In the genomic region with DNA sequence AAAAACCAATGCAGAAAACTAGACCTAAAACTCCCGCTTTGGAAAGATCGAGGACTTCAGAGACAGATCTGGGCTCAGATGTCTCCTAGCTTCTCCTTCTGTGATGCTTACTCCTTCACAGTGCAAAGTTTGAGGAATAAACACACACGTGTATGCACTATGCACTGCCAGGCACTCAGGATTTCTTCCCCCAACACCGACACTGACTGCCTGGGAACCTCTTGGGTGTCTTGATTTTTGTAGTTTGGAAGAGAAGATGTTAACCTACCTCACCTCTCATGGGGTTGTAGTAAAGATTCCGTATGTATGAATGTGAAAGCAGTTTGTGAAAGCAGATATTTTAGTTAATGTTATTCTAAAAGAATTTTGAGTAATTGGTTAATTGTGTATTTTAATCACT, we compare ENCODE assay signal across 21 mouse cellular contexts. TPM values are rescaled to one million over a fixed set of nuclear protein-coding genes. Genes with fewer than 3 reads are reported as not detected.
DNase-seq lines count a peak whose midpoint lies in the region; ATAC-seq and TF ChIP-seq lines count a peak whose summit lies in the region.
"Had no signal": no experiment of that assay in that cellular context is flagged by ENCODE, and none has a peak within 500 bp of the region (broad histone marks: within the 10 kb centered on the region; RNA-seq: fewer than 3 reads in every experiment).

No protein-coding gene starts in this region.

- H3K4me3 ChIP-seq in layer of hippocampus, adult 2 months: no peak overlapping the region
- H3K4me3 ChIP-seq in midbrain, embryonic 11.5 days (ENCODE audit: low read depth, low read length): no peak overlapping the region
- H3K4me3 ChIP-seq in midbrain, embryonic 10.5 days: no peak overlapping the region

- H3K27ac ChIP-seq in layer of hippocampus, adult 2 months: peak overlapping the region; percentile 84; the same call in 1 of the 2 replicates
- no peak overlapping the region for H3K27ac ChIP-seq in midbrain, embryonic 11.5 days (ENCODE audit: low read depth, low read length)
- H3K27ac ChIP-seq in midbrain, embryonic 10.5 days (replicated peaks): no peak overlapping the region

- no peak for TF ChIP-seq CTCF in layer of hippocampus, adult 2 months (conservative IDR thresholded peaks at IDR 0.05)

- H3K9me3 ChIP-seq in midbrain, embryonic 11.5 days (ENCODE audit: control insufficient read depth, low read length): no peaks in the 10 kb centered on the region
- H3K9me3 ChIP-seq in midbrain, embryonic 10.5 days (replicated peaks): no peaks in the 10 kb centered on the region
- H3K9me3 ChIP-seq: G1E had no signal

- peak; percentile 70 for DNase-seq in heart, adult 11 months
- no peak for DNase-seq in heart, adult 18-20 months
- no peak for DNase-seq in layer of hippocampus, adult 2 months (ENCODE audit: low spot score in 2 of 2)
- no peak for DNase-seq in layer of hippocampus, adult 9-11 months
- DNase-seq in midbrain, embryonic 11.5 days (ENCODE audit: low spot score, missing footprints): peak; percentile 80
- DNase-seq in midbrain, embryonic 10.5 days (ENCODE audit: low spot score): no peak
- DNase-seq: adrenal gland, adult 2 months; adrenal gland, adult 8-10 months; adrenal gland, postnatal 10 days; adrenal gland, postnatal 14 days; adrenal gland, postnatal 25 days; adrenal gland, postnatal 36 days; B cell, adult 2 months; cerebellum, adult 11 months; cerebellum, adult 11-12 months; cerebellum, adult 18-20 months had no signal

- H3K36me3 ChIP-seq in midbrain, embryonic 11.5 days (ENCODE audit: control insufficient read depth, insufficient read depth, low read length): peaks cover 2% of the 10 kb centered on the region; the same call in 1 of the 2 replicates
- H3K36me3 ChIP-seq in midbrain, embryonic 10.5 days: peaks cover 47% of the 10 kb centered on the region

- H3K27me3 ChIP-seq in midbrain, embryonic 11.5 days (ENCODE audit: control insufficient read depth, insufficient read depth, low read length): no peaks in the 10 kb centered on the region
- no peaks in the 10 kb centered on the region for H3K27me3 ChIP-seq in midbrain, embryonic 10.5 days (ENCODE audit: low read depth, poor library complexity, severe bottlenecking)
- H3K27me3 ChIP-seq: CH12.LX, Patski had no signal

- no peak overlapping the region for H3K4me2 ChIP-seq in midbrain, embryonic 11.5 days

- H3K9ac ChIP-seq in midbrain, embryonic 11.5 days (ENCODE audit: low read length): no peak overlapping the region

- 87% methylated on average over 5 of the region's 5 CpGs for WGBS in midbrain, embryonic 11.5 days
- WGBS in midbrain, embryonic 10.5 days: 91% methylated on average over 5 of the region's 5 CpGs

- no peaks in the 10 kb centered on the region for H3K4me1 ChIP-seq in midbrain, embryonic 11.5 days (ENCODE audit: control insufficient read depth, insufficient read depth, low read length)
- H3K4me1 ChIP-seq in midbrain, embryonic 10.5 days: no peaks in the 10 kb centered on the region

- ATAC-seq in midbrain, embryonic 11.5 days (ENCODE audit: low FRiP score): no peak
- ATAC-seq: activated CD4-positive, CD25-positive, alpha-beta regulatory T cell, adult 4 months; CD4-positive, CD25-positive, alpha-beta regulatory T cell, adult 4 months; Patski had no signal

RNA-seq across cellular contexts. Expression of gene Ap3m1, which starts 34.4 kb away (rescaled TPM):
- 10 to 100 TPM; 48.1 to 48.8 TPM for total RNA-seq in heart, adult 18-20 months (2021)
- total RNA-seq in layer of hippocampus, adult 2 months (2021): 10 to 100 TPM; 67.0 to 70.9 TPM
- 143 and 159 TPM in 2 replicates for polyA plus RNA-seq in midbrain, embryonic 11.5 days (2014; fragmentation: Nextera tagmentation; extraction: Ambion mirVana)
- polyA plus RNA-seq in midbrain, embryonic 10.5 days (2016; fragmentation: Nextera tagmentation; extraction: Ambion mirVana): 108 and 122 TPM in 2 replicates

RNA-seq across cellular contexts. Expression of gene Adk, which starts 34.5 kb away (rescaled TPM):
- 100 to 1,000 TPM; 228 to 242 TPM for total RNA-seq in heart, adult 18-20 months (2021)
- total RNA-seq in layer of hippocampus, adult 2 months (2021): 10 to 100 TPM; 62.5 to 72.3 TPM
- polyA plus RNA-seq in midbrain, embryonic 11.5 days (2014; fragmentation: Nextera tagmentation; extraction: Ambion mirVana): 112 and 120 TPM in 2 replicates
- polyA plus RNA-seq in midbrain, embryonic 10.5 days (2016; fragmentation: Nextera tagmentation; extraction: Ambion mirVana): 122 and 153 TPM in 2 replicates

Comparison
In these comparisons a context has a peak if more than half of its experiments do, and no peak if none do; other contexts are left out.
1. DNase-seq: peak in heart, adult 11 months (single experiment) and midbrain, embryonic 11.5 days (single experiment); none in heart, adult 18-20 months (0 of 2), layer of hippocampus, adult 2 months (0 of 2), layer of hippocampus, adult 9-11 months (single experiment) and midbrain, embryonic 10.5 days (single experiment).